Mouse (Mus musculus): ENCODE results near the gene Gse1.

DNA sequence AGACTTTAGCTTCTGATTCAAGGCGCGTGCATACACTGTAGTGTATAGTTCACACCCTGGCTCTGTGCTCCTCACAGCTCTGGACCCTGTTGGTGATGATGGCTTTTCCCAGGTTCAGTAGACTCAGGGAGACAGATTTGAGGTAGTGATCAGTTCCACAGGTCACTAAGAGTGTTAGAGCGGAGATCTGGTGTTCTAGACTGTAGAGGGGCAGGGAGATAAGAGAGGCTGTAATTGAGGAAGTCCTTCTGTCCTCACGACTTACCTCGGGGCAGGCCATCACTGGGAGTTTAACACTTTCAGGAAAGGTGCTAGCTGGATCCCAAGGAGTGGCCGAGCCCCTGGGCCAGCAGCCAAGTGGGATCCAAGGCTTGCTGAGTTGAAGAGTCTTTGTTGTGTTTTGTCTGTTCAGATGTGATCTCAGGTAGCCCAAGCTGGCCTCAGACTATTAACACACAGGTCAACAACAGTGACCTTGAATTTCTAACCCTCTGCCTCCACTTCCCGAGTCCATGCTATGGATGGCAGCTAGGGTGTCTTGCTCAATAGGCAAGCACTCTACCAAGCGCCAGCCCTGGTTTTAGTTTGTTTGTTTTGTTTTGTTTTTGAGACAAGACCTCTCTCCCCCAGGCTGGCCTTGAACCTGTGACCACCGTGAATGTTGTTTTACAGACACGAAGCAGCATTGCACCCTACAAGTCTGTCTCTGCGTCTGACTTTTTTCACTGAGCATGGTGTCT is 246.4 kb downstream of the Gse1 start:
- no peak for TF ChIP-seq MAFK (IDR thresholded peaks at IDR 0.05; ENCODE audit: insufficient read depth, low read depth, low read length)
- no peak for TF ChIP-seq HCFC1 (IDR thresholded peaks at IDR 0.05; ENCODE audit: borderline replicate concordance, insufficient read depth, low read length)
